Mouse (Mus musculus) megakaryocyte, adult 5-6 weeks (primary cell): ENCODE data around the gene Kcnh1. TPM values are rescaled to one million over a fixed set of nuclear protein-coding genes. Genes with fewer than 3 reads are reported as not detected.

Source experiments
- ATAC-seq: 2 replicates; pipeline ENCODE4 v1.8.0; 2016; ENCODE audit warnings: mild to moderate bottlenecking, inconsistent platforms; ENCODE audit not compliant: poor library complexity, severe bottlenecking
- total RNA-seq, 2 experiments: library from RNA; stranded (forward) in 1 of 2; stranded (reverse) in 1 of 2; fragments of 153-499, 151-499 nt in 1 of 2; fragments of 221-1000, 200-1000 nt in 1 of 2; gene quantifications; 2 replicates each; pipeline versions ENCODE4 v1.2.3 to v1.2.4; 2015 to 2017

Gene Kcnh1
- total RNA-seq (2015): not detected in 2 replicates
- not detected in 2 replicates for total RNA-seq (2017)

GRCm38 (mm10) chr1:192190508-192191321, at the start of gene Kcnh1:
Kcnh1 (plus strand) TSS chr1:192190774.
- peak; percentile 86 for ATAC-seq

- no peak for ATAC-seq
Observed at GRCm38 (mm10) chr1:192151179-192151578, 39.4 kb upstream of the Kcnh1 start.

GRCm38 (mm10) chr1:192171477-192171876, 19.1 kb upstream of the Kcnh1 start:
- no peak for ATAC-seq

- no peak for ATAC-seq
Observed at GRCm38 (mm10) chr1:192179877-192180276, 10.7 kb upstream of the Kcnh1 start.

- ATAC-seq: no peak
Observed at GRCm38 (mm10) chr1:192181696-192182257, 8.8 kb upstream of the Kcnh1 start.

GRCm38 (mm10) chr1:192189056-192189455, 1.5 kb upstream of the Kcnh1 start:
- ATAC-seq: no peak

- no peak for ATAC-seq
Observed at GRCm38 (mm10) chr1:192189771-192190170, 803 bp upstream of the Kcnh1 start.

- ATAC-seq: no peak
Observed at GRCm38 (mm10) chr1:192191322-192191639, 707 bp downstream of the Kcnh1 start.

- no peak for ATAC-seq
Observed at GRCm38 (mm10) chr1:192191859-192192258, 1.3 kb downstream of the Kcnh1 start.

GRCm38 (mm10) chr1:192192710-192193109, 2.1 kb downstream of the Kcnh1 start:
- no peak for ATAC-seq

- ATAC-seq: no peak
Observed at GRCm38 (mm10) chr1:192193656-192194055, 3.1 kb downstream of the Kcnh1 start.

- ATAC-seq: no peak
Observed at GRCm38 (mm10) chr1:192197495-192197894, 6.9 kb downstream of the Kcnh1 start.

GRCm38 (mm10) chr1:192202936-192203335, 12.4 kb downstream of the Kcnh1 start:
- ATAC-seq: no peak

GRCm38 (mm10) chr1:192207956-192208355, 17.4 kb downstream of the Kcnh1 start:
- ATAC-seq: no peak

- ATAC-seq: no peak
Observed at GRCm38 (mm10) chr1:192212448-192212847, 21.9 kb downstream of the Kcnh1 start.

GRCm38 (mm10) chr1:192214666-192215065, 24.1 kb downstream of the Kcnh1 start:
- no peak for ATAC-seq

GRCm38 (mm10) chr1:192220156-192220555, 29.6 kb downstream of the Kcnh1 start:
- ATAC-seq: no peak

GRCm38 (mm10) chr1:192224161-192224560, 33.6 kb downstream of the Kcnh1 start:
- no peak for ATAC-seq

- ATAC-seq: no peak
Observed at GRCm38 (mm10) chr1:192232696-192233095, 42.1 kb downstream of the Kcnh1 start.

GRCm38 (mm10) chr1:192246836-192247235, 56.3 kb downstream of the Kcnh1 start:
- no peak for ATAC-seq

GRCm38 (mm10) chr1:192259146-192259545, 68.6 kb downstream of the Kcnh1 start:
- no peak for ATAC-seq

GRCm38 (mm10) chr1:192259616-192260015, 69.0 kb downstream of the Kcnh1 start:
- no peak for ATAC-seq
